Mouse (Mus musculus): Measurements from ENCODE around the gene Gm47841. TPM values are rescaled to one million over a fixed set of nuclear protein-coding genes. Genes with fewer than 3 reads are reported as not detected.

The Gm47841 gene
- polyA plus RNA-seq, 1 experiment from 2014 or later: not detected

DNA sequence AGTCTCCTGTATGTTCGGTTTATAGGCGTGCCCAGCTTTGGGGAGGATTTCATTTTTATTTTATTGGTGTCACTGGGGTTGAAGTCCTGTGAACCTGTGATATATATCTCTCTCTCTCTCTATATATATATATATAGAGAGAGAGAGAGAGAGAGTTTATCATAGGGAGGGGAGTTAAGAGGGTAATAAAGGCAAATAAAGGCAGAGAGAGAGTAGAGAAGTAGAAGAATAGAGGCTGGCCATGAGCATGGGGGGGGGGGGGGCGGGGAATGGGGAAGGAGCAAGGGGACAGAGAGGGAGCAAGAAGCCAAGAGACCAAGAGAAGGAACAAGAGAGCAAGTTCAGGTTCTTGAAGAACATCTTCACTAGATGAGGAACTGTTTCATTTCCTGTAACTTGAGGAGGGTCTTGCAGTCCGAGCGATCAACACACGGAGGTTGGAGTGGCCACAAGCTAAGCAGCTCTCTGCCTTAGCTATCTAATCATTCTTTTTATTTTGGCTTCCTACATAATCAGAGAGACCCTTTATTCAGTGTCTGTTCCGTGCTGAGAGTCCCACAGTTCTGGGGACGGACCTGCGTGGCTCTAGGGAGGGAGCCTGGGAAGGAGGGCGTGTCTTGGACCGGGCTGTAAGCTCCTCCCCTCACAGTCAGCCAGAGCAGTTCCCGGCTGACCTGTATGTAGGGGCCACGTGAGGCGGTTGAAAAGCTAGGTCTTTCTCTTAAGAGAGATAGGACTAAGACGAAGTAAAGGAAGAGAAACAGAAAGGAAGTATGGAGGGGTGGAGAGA is 40.8 kb downstream of the Gm47841 start:
- Histone ChIP-seq H3K27ac (no peak overlapping the region), H3K9ac (ENCODE audit: low read depth, low read length) (peak overlapping the region; percentile 46; the same call in 1 of the 2 replicates), H3K27me3 (ENCODE audit: insufficient read depth, low read length) (no peaks in the 10 kb centered on the region), H3K9me3 (replicated peaks; ENCODE audit: low read length) (no peaks in the 10 kb centered on the region), H3K4me1 (replicated peaks; ENCODE audit: insufficient read depth, low read length) (no peaks in the 10 kb centered on the region), H3K4me3 (replicated peaks; ENCODE audit: low read depth, low read length) (peak overlapping the region; percentile 32), H3K36me3 (ENCODE audit: insufficient read depth, low read length) (no peaks in the 10 kb centered on the region), H3K4me2 (ENCODE audit: low read length) (peak overlapping the region; percentile 63)
- no peak for TF ChIP-seq CTCF (IDR thresholded peaks at IDR 0.05; ENCODE audit: low read depth)
- DNase-seq (ENCODE audit: low spot score): peak; percentile 80
- 13% methylated on average over 14 of the region's 15 CpGs for WGBS
- ATAC-seq (replicated peaks; ENCODE audit: low FRiP score, low read depth): peak; percentile 85; the same call in 1 of the 2 replicates

DNA sequence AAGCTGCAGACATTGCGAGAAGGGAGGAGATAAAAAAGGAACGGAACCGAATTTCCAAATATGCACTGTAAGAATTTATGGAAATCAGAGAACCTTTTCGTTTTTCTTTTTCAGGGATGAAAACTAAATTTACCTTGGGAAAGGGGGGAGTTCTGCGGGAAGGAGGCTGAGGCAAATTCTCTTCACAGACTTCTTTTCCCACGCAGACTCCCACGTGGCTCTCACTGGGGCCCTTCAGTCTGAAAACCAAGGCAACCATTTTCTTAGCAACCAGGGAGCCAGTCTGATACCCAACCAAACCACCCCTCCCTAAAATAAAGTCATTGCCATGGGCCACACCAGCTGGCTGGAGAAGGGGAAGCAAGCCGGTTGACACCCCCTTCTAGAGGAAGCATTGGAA is 41.5 kb downstream of the Gm47841 start:
- no peak for DNase-seq (ENCODE audit: low spot score)
- Histone ChIP-seq H3K4me1 (replicated peaks; ENCODE audit: insufficient read depth, low read length) (no peaks in the 10 kb centered on the region), H3K9me3 (replicated peaks; ENCODE audit: low read length) (no peaks in the 10 kb centered on the region), H3K9ac (ENCODE audit: low read depth, low read length) (no peak overlapping the region), H3K36me3 (ENCODE audit: insufficient read depth, low read length) (no peaks in the 10 kb centered on the region), H3K4me2 (ENCODE audit: low read length) (no peak overlapping the region), H3K27me3 (ENCODE audit: insufficient read depth, low read length) (no peaks in the 10 kb centered on the region), H3K27ac (no peak overlapping the region), H3K4me3 (replicated peaks; ENCODE audit: low read depth, low read length) (no peak overlapping the region)
- TF ChIP-seq CTCF (IDR thresholded peaks at IDR 0.05; ENCODE audit: low read depth): no peak
- ATAC-seq (replicated peaks; ENCODE audit: low FRiP score, low read depth): no peak
- WGBS: 85% methylated on average over 8 of the region's 8 CpGs

DNA sequence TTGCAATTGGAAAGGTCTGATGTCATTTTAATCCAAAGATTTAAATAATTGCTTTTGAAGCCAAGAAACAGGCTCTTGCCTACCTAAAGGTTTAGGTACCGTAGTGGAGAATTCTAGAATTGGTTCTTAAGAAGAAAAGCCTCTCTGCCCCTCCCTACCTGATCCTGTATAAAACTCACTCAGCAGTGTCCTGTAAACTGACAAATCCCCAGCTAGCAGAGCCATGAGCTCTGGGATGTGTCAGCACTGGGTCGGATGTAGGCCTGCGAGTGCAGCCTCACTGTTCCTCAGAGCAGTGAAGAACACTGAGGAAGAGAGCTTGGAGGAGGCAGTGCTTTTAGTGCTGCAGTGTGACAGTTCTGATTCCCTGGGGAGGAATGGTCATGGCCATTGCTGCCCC is 42.7 kb downstream of the Gm47841 start:
- Histone ChIP-seq H3K9me3 (replicated peaks; ENCODE audit: low read length) (no peaks in the 10 kb centered on the region), H3K4me2 (ENCODE audit: low read length) (no peak overlapping the region), H3K4me3 (replicated peaks; ENCODE audit: low read depth, low read length) (no peak overlapping the region), H3K4me1 (replicated peaks; ENCODE audit: insufficient read depth, low read length) (no peaks in the 10 kb centered on the region), H3K27me3 (ENCODE audit: insufficient read depth, low read length) (no peaks in the 10 kb centered on the region), H3K36me3 (ENCODE audit: insufficient read depth, low read length) (no peaks in the 10 kb centered on the region), H3K27ac (no peak overlapping the region), H3K9ac (ENCODE audit: low read depth, low read length) (no peak overlapping the region)
- DNase-seq (ENCODE audit: low spot score) (no peak), ATAC-seq (replicated peaks; ENCODE audit: low FRiP score, low read depth) (no peak)
- no peak for TF ChIP-seq CTCF (IDR thresholded peaks at IDR 0.05; ENCODE audit: low read depth)
- 80% methylated on average over 3 of the region's 3 CpGs for whole genome bisulfite sequencing

DNA sequence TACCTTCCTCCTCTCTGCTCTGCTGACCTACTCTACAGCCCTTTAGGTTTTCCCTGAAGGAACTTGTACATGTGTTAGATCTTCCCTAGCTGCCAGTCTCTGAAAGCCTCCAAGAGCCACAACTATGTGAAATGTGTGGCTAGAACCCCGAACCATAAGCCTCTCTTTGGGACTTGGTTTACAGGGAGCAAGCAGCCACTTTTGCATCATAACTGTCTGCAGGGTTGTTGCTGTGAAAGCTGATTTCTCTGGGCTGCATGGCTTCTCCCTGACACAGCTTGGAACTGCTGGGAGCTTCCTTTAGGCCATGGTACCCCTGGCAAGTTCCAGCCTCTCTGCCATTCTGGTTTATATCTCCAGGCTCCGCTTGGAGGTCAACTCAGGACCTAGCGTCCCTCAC is 44.7 kb downstream of the Gm47841 start:
- H3K4me3 ChIP-seq (replicated peaks; ENCODE audit: low read depth, low read length): no peak overlapping the region
- WGBS: 99% methylated on average over 3 of the region's 3 CpGs
- TF ChIP-seq CTCF (IDR thresholded peaks at IDR 0.05; ENCODE audit: low read depth): no peak

DNA sequence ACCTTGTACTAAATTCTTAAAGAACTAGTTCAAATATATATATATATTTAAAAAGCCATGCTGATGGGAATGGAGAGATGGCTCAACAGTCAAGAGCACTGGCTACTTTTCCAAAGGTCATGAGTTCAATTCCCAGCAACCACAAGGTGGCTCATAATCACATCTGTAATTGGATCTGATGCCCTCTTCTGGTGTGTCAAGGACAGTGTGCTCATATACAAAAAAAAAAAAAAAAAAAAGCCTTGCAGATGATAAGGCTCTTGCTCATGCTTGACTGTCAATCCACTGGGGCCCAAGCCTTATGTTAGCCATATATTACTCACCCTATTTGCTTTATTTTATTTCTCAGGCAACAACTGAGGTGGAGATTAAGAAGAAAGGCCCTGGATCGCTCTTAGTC is 45.5 kb downstream of the Gm47841 start:
- Histone ChIP-seq H3K9me3 (replicated peaks; ENCODE audit: low read length) (no peaks in the 10 kb centered on the region), H3K27me3 (ENCODE audit: insufficient read depth, low read length) (no peaks in the 10 kb centered on the region), H3K4me3 (replicated peaks; ENCODE audit: low read depth, low read length) (no peak overlapping the region), H3K4me1 (replicated peaks; ENCODE audit: insufficient read depth, low read length) (no peaks in the 10 kb centered on the region), H3K36me3 (ENCODE audit: insufficient read depth, low read length) (no peaks in the 10 kb centered on the region), H3K4me2 (ENCODE audit: low read length) (no peak overlapping the region), H3K9ac (ENCODE audit: low read depth, low read length) (no peak overlapping the region), H3K27ac (no peak overlapping the region)
- ATAC-seq (replicated peaks; ENCODE audit: low FRiP score, low read depth) (no peak), DNase-seq (ENCODE audit: low spot score) (no peak)
- TF ChIP-seq CTCF (IDR thresholded peaks at IDR 0.05; ENCODE audit: low read depth): no peak
- 97% methylated on average over 1 of the region's 1 CpGs for WGBS

More for the DNA sequence above, 44.7 kb downstream of the Gm47841 start:
- Histone ChIP-seq H3K4me2 (ENCODE audit: low read length) (no peak overlapping the region), H3K9ac (ENCODE audit: low read depth, low read length) (no peak overlapping the region), H3K4me1 (replicated peaks; ENCODE audit: insufficient read depth, low read length) (no peaks in the 10 kb centered on the region), H3K36me3 (ENCODE audit: insufficient read depth, low read length) (no peaks in the 10 kb centered on the region), H3K27ac (no peak overlapping the region), H3K9me3 (replicated peaks; ENCODE audit: low read length) (no peaks in the 10 kb centered on the region), H3K27me3 (ENCODE audit: insufficient read depth, low read length) (no peaks in the 10 kb centered on the region)
- DNase-seq (ENCODE audit: low spot score) (no peak), ATAC-seq (replicated peaks; ENCODE audit: low FRiP score, low read depth) (no peak)

DNA sequence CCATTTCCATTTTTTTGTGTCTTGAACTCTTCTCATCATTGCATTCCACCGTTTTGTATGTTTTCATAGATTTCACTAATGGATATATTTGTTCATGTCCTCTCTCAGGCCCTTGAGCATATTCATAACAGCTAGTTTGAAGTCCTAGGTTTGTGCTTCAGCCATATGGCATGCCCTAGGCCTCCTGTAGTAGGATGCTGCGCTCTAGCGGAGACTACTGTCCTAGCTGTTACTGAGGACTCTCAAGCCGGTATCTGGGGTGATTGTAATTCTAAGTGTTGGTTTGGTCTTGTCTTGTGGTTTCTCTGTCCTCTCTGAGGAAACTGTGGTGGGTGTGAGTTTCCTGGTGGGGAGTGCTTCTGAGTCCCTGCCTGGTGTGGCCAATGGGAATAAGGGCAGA is 50.1 kb downstream of the Gm47841 start:
- ATAC-seq (replicated peaks; ENCODE audit: low FRiP score, low read depth) (no peak), DNase-seq (ENCODE audit: low spot score) (peak; percentile 76)
- Histone ChIP-seq H3K9ac (ENCODE audit: low read depth, low read length) (no peak overlapping the region), H3K36me3 (ENCODE audit: insufficient read depth, low read length) (no peaks in the 10 kb centered on the region), H3K27me3 (ENCODE audit: insufficient read depth, low read length) (no peaks in the 10 kb centered on the region), H3K4me2 (ENCODE audit: low read length) (no peak overlapping the region), H3K4me3 (replicated peaks; ENCODE audit: low read depth, low read length) (no peak overlapping the region), H3K4me1 (replicated peaks; ENCODE audit: insufficient read depth, low read length) (no peaks in the 10 kb centered on the region), H3K27ac (no peak overlapping the region), H3K9me3 (replicated peaks; ENCODE audit: low read length) (no peaks in the 10 kb centered on the region)
- 28% methylated on average over 4 of the region's 4 CpGs for WGBS
- TF ChIP-seq CTCF (IDR thresholded peaks at IDR 0.05; ENCODE audit: low read depth): peak; percentile 79

Other genes starting within 250 kb of the Gm47841 start
- gene Scn8a, start 177.5 kb downstream of the Gm47841 start, polyA plus RNA-seq (2015; fragmentation: Nextera tagmentation; extraction: Ambion mirVana): 5.9 and 8.3 TPM in 2 replicates
- gene Fignl2, start 31.2 kb upstream of the Gm47841 start, polyA plus RNA-seq (2015; fragmentation: Nextera tagmentation; extraction: Ambion mirVana): 0.38 and 0.47 TPM in 2 replicates
- gene Ankrd33, start 68.4 kb upstream of the Gm47841 start, polyA plus RNA-seq (2015; fragmentation: Nextera tagmentation; extraction: Ambion mirVana): not detected in 2 replicates
- 16.9 and 17.8 TPM in 2 replicates for gene Acvrl1, start 81.1 kb upstream of the Gm47841 start, polyA plus RNA-seq (2015; fragmentation: Nextera tagmentation; extraction: Ambion mirVana)
- 5.8 and 6.4 TPM in 2 replicates for gene Acvr1b, start 126.7 kb upstream of the Gm47841 start, polyA plus RNA-seq (2015; fragmentation: Nextera tagmentation; extraction: Ambion mirVana)
- gene Grasp, start 176.8 kb upstream of the Gm47841 start, polyA plus RNA-seq (2015; fragmentation: Nextera tagmentation; extraction: Ambion mirVana): 3.7 and 4.0 TPM in 2 replicates
- 8.6 and 9.5 TPM in 2 replicates for gene Nr4a1, start 206.9 kb upstream of the Gm47841 start, polyA plus RNA-seq (2015; fragmentation: Nextera tagmentation; extraction: Ambion mirVana)
- 77.1 and 79.5 TPM in 2 replicates for gene Atg101, start 236.9 kb upstream of the Gm47841 start, polyA plus RNA-seq (2015; fragmentation: Nextera tagmentation; extraction: Ambion mirVana)
- gene 6030408B16Rik, start 245.8 kb upstream of the Gm47841 start, polyA plus RNA-seq (2015; fragmentation: Nextera tagmentation; extraction: Ambion mirVana): 23.3 and 24.5 TPM in 2 replicates

All from kidney, postnatal 0 days (tissue).